Mouse (Mus musculus): Measurements from ENCODE around the gene Zfp334. TPM values are rescaled to one million over a fixed set of nuclear protein-coding genes. Genes with fewer than 3 reads are reported as not detected.
A peak's percentile ranks its signal among the peaks of the same experiment; 100 is the strongest.

Gene Zfp334
- polyA plus RNA-seq, 1 experiment from 2014 or later = 5.9 TPM

DNA sequence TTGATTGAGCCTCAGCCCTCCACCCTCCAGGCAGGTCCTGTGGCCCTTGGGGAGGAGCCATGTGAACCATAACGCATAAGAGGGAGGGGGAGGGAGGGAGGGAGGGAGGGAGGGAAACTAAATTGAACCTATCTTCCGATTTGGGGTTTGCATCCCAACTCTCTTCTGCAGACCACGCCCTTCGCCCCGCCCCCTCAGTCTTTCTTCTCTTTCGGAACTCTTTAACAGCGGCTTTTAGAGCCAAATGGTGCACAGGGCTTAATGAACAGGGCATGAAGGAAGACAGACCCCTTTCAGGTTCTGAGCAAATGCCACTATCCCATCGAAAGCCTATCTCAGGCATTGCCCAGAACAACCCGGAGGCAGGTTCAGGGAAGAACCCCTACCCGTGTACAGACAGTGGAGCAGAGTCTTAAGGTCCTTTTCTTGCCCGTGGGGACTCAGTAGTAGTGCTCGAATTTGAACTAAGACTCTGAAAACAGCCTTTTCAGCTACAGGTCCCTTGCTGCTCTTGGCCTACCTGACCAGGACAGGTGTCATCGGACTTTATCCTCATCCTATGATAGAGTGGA lies 20.1 kb downstream of the Zfp334 start:
- Histone ChIP-seq H3K36me3 (ENCODE audit: control insufficient read depth, insufficient read depth, low read length) (no peaks in the 10 kb centered on the region), H3K4me2 (peak overlapping the region; percentile 52), H3K4me1 (replicated peaks; ENCODE audit: control insufficient read depth, insufficient read depth, low read length) (peaks cover 9% of the 10 kb centered on the region), H3K27ac (ENCODE audit: low read depth, low read length) (no peak overlapping the region), H3K9ac (ENCODE audit: low read depth, low read length) (no peak overlapping the region), H3K9me3 (ENCODE audit: control insufficient read depth, low read length) (no peaks in the 10 kb centered on the region), H3K4me3 (ENCODE audit: low read depth, low read length) (no peak overlapping the region), H3K27me3 (replicated peaks; ENCODE audit: control insufficient read depth, insufficient read depth, low read length) (peaks cover 14% of the 10 kb centered on the region)
- ATAC-seq (replicated peaks; ENCODE audit: low FRiP score) = no peak
- WGBS = 5% methylated on average over 13 of the region's 13 CpGs
- no peak for DNase-seq (ENCODE audit: low spot score)

DNA sequence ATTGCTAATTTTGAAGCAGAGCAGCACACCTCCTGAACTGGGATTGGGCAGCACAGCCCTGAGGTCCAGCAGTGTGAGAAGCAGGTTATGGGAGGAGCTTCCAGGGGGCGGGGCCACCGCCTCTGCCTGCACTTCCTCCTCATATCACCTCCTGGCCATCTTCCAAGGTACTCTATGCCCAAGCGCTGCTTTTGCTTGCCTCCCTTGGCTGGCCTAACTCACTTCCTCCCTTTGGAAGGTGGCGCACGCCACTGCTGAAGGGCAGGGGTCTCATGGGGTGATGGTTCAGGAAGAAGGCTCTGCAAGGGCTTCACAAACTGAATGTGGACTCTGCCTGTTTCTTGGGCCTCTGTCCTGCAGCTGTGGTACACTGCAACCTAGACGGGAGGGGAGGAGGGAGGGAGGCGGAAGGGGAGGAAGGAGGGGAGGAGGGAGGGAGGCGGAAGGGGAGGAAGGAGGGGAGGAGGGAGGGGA lies 21.0 kb downstream of the Zfp334 start:
- Histone ChIP-seq H3K9ac (ENCODE audit: low read depth, low read length) (no peak overlapping the region), H3K4me1 (replicated peaks; ENCODE audit: control insufficient read depth, insufficient read depth, low read length) (peaks cover 9% of the 10 kb centered on the region), H3K27ac (ENCODE audit: low read depth, low read length) (no peak overlapping the region), H3K4me2 (peak overlapping the region; percentile 22; the same call in 1 of the 2 replicates), H3K9me3 (ENCODE audit: control insufficient read depth, low read length) (no peaks in the 10 kb centered on the region), H3K27me3 (replicated peaks; ENCODE audit: control insufficient read depth, insufficient read depth, low read length) (peaks cover 14% of the 10 kb centered on the region), H3K4me3 (ENCODE audit: low read depth, low read length) (no peak overlapping the region), H3K36me3 (ENCODE audit: control insufficient read depth, insufficient read depth, low read length) (no peaks in the 10 kb centered on the region)
- peak; percentile 51; the same call in 1 of the 2 replicates for ATAC-seq (replicated peaks; ENCODE audit: low FRiP score)
- DNase-seq (ENCODE audit: low spot score) = no peak
- 5% methylated on average over 5 of the region's 8 CpGs for WGBS

DNA sequence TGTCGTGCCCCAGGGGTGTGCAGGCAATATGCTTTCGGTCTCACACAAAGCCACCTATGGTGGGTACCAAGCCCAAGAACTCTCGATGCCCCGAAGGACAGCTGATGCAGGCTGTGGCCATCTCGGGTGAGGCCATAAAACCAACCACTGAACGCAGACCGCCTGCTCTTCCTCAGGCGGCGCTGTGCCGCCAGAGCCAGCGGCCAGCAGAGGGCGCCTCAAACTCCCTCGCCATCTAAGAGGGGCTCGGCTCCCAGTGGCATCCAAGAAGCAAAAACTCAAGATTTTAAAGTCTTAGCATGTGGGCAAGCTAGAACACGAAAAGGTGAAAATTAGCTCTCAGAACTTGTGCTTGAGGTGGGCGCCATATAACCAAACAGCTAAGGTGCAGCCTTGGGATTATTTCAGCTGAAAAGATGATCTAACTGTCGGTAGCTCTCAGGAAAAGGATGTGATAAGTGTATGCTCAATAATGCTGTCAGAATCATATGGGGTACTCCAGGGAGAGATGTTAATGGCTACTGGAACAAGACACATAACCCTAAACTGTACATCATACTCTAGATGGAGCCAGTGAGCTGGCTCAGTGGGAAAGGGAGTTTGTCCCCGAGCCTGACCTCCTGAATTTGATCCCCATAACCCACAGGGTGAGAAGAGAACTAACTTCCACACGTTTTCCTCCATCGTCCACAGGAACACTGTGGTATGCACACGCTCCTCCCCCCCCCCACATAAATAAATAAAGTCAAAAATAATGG lies 23.5 kb downstream of the Zfp334 start:
- Histone ChIP-seq H3K9ac (ENCODE audit: low read depth, low read length) (no peak overlapping the region), H3K4me1 (replicated peaks; ENCODE audit: control insufficient read depth, insufficient read depth, low read length) (peaks cover 9% of the 10 kb centered on the region), H3K27me3 (replicated peaks; ENCODE audit: control insufficient read depth, insufficient read depth, low read length) (peaks cover 16% of the 10 kb centered on the region)

DNA sequence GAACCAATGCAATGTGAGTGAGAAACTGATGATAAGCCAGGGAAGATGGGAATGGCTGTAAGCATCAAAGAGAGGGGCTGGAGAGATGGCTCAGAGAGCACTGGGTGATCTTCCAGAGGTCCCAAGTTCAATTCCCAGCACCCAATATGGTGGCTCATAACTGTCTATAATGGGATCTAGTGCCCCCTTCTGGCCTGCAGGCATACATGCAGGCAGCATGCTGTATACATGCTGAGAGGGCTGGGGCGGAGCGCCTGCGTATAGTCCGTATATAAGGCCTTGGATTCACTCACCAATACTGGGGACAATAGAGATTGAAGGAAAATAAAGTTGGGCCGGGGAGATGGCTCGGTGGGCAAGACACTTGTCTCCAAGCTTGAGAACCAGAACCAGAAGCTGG lies 24.8 kb downstream of the Zfp334 start:
- WGBS = 86% methylated on average over 6 of the region's 6 CpGs
- Histone ChIP-seq H3K9ac (ENCODE audit: low read depth, low read length) (no peak overlapping the region), H3K4me2 (no peak overlapping the region), H3K9me3 (ENCODE audit: control insufficient read depth, low read length) (no peaks in the 10 kb centered on the region), H3K36me3 (ENCODE audit: control insufficient read depth, insufficient read depth, low read length) (no peaks in the 10 kb centered on the region), H3K27me3 (replicated peaks; ENCODE audit: control insufficient read depth, insufficient read depth, low read length) (peaks cover 9% of the 10 kb centered on the region), H3K4me3 (ENCODE audit: low read depth, low read length) (no peak overlapping the region), H3K4me1 (replicated peaks; ENCODE audit: control insufficient read depth, insufficient read depth, low read length) (peaks cover 6% of the 10 kb centered on the region; the same call in 1 of the 2 replicates), H3K27ac (ENCODE audit: low read depth, low read length) (no peak overlapping the region)
- ATAC-seq (replicated peaks; ENCODE audit: low FRiP score) (no peak), DNase-seq (ENCODE audit: low spot score) (no peak)

More for the DNA sequence above, 23.5 kb downstream of the Zfp334 start:
- Histone ChIP-seq H3K4me2 (peak overlapping the region; percentile 8; the same call in 1 of the 2 replicates), H3K9me3 (ENCODE audit: control insufficient read depth, low read length) (no peaks in the 10 kb centered on the region), H3K27ac (ENCODE audit: low read depth, low read length) (no peak overlapping the region), H3K4me3 (ENCODE audit: low read depth, low read length) (no peak overlapping the region), H3K36me3 (ENCODE audit: control insufficient read depth, insufficient read depth, low read length) (no peaks in the 10 kb centered on the region)
- WGBS = 13% methylated on average over 21 of the region's 21 CpGs
- peak; percentile 62 for DNase-seq (ENCODE audit: low spot score)
- no peak for ATAC-seq (replicated peaks; ENCODE audit: low FRiP score)

DNA sequence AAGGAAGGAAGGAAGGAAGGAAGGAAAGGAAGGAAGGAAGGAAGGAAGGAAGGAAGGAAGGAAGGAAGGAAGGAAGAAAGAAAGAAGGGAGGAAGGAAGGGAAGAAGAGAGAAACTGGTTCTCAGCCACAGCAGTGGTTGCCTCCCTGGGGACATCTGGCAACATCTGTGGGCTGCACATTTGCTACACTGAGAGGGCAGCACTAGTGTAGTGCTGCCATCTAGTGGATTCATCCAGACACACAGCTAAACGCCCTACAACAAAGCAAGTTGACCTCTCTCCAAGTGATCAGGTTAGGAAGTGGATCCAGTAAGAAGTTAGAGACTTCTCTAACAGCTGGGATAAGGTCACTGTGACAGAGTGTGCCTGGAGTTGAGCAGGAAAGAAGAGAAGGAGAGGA lies 27.2 kb downstream of the Zfp334 start:
- Histone ChIP-seq H3K4me2 (no peak overlapping the region), H3K27ac (ENCODE audit: low read depth, low read length) (no peak overlapping the region), H3K9ac (ENCODE audit: low read depth, low read length) (no peak overlapping the region), H3K36me3 (ENCODE audit: control insufficient read depth, insufficient read depth, low read length) (no peaks in the 10 kb centered on the region), H3K4me1 (replicated peaks; ENCODE audit: control insufficient read depth, insufficient read depth, low read length) (no peaks in the 10 kb centered on the region; the same call in 1 of the 2 replicates), H3K4me3 (ENCODE audit: low read depth, low read length) (no peak overlapping the region), H3K27me3 (replicated peaks; ENCODE audit: control insufficient read depth, insufficient read depth, low read length) (peaks cover 6% of the 10 kb centered on the region; the same call in 1 of the 2 replicates), H3K9me3 (ENCODE audit: control insufficient read depth, low read length) (no peaks in the 10 kb centered on the region)
- 0% methylated on average over 1 of the region's 1 CpGs for WGBS
- no peak for ATAC-seq (replicated peaks; ENCODE audit: low FRiP score)
- peak; percentile 48 for DNase-seq (ENCODE audit: low spot score)

DNA sequence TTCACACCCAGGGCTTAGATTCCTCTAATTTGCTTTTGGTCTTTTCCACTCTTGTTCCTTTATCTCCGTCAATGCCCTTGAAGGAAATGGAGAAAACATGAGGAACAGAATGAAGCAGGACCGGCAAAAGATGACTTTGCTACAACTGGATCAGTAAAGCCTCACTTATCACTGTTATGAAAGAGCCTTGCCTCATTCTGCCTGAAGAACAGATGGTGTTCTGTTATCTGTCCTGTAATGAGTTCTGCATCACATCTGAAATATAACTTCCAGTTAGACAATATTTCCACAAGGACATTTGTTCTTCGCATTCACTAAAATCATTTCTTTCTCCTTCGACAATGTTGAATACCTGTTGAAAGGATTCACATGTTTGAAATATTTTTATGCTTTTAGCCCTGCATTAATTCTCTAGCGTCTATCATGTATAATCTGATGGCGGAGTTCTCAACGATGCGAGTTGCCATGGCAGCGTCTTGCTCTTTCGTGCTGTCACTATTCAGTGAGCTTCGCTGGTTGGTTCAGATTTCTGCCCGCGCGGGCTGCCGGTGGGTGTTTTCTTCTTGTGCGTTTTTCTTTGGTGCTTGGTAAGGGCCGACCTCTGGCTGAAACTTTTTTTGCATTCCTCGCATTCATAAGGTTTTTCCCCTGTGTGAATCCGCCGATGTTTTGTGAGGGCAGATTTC lies 36.1 kb downstream of the Zfp334 start:
- Histone ChIP-seq H3K9ac (ENCODE audit: low read depth, low read length) (no peak overlapping the region), H3K4me2 (no peak overlapping the region), H3K27me3 (replicated peaks; ENCODE audit: control insufficient read depth, insufficient read depth, low read length) (no peaks in the 10 kb centered on the region), H3K4me3 (ENCODE audit: low read depth, low read length) (no peak overlapping the region), H3K27ac (ENCODE audit: low read depth, low read length) (no peak overlapping the region), H3K36me3 (ENCODE audit: control insufficient read depth, insufficient read depth, low read length) (no peaks in the 10 kb centered on the region), H3K4me1 (replicated peaks; ENCODE audit: control insufficient read depth, insufficient read depth, low read length) (no peaks in the 10 kb centered on the region), H3K9me3 (ENCODE audit: control insufficient read depth, low read length) (peaks cover 9% of the 10 kb centered on the region)
- ATAC-seq (replicated peaks; ENCODE audit: low FRiP score) (no peak), DNase-seq (ENCODE audit: low spot score) (no peak)
- WGBS = 85% methylated on average over 20 of the region's 20 CpGs

DNA sequence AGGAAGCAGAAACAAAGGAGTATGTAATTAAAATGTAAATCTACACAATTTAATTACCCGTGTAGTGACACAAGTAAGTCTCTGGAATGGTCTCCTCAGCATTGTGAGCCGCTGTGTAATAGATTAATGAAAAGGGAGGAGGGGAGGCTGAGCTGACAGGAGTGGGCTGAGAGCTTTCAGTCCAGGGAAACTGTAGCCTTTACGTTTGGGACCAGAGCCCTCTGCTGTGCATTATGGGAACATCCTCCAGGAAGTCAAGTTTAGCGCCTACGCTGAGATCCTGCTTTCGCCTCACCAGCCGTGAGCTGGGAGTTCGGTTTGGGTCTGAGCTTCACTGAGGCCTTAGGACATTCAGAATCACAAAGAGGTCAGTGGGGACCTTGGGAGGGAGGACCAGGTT lies 38.6 kb downstream of the Zfp334 start:
- Histone ChIP-seq H3K36me3 (ENCODE audit: control insufficient read depth, insufficient read depth, low read length) (no peaks in the 10 kb centered on the region), H3K4me1 (replicated peaks; ENCODE audit: control insufficient read depth, insufficient read depth, low read length) (no peaks in the 10 kb centered on the region), H3K27ac (ENCODE audit: low read depth, low read length) (no peak overlapping the region), H3K9ac (ENCODE audit: low read depth, low read length) (no peak overlapping the region), H3K4me2 (no peak overlapping the region), H3K4me3 (ENCODE audit: low read depth, low read length) (no peak overlapping the region), H3K9me3 (ENCODE audit: control insufficient read depth, low read length) (peaks cover 9% of the 10 kb centered on the region), H3K27me3 (replicated peaks; ENCODE audit: control insufficient read depth, insufficient read depth, low read length) (no peaks in the 10 kb centered on the region)
- WGBS = 30% methylated on average over 8 of the region's 8 CpGs
- no peak for ATAC-seq (replicated peaks; ENCODE audit: low FRiP score)
- no peak for DNase-seq (ENCODE audit: low spot score)

DNA sequence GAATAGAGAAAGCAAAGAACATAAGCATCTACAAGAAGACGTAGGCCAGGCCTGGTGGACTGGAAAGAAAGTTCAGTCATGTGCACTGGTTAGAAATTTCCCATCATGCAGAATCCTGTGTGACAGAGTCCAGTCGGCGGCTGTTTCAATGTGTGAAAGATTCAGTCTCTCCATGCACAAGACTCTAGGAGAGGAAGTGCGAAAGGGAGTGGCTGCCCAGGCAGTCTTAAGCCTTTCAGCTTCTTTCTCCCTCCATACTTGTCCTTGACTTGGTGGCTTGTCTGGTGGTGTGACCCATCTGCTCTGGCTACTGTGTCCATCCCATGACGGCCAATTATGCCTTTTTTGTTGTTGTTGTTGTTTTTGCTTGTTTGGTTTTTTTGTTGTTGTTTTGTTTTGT lies 41.9 kb downstream of the Zfp334 start:
- Histone ChIP-seq H3K4me3 (ENCODE audit: low read depth, low read length) (no peak overlapping the region), H3K9me3 (ENCODE audit: control insufficient read depth, low read length) (no peaks in the 10 kb centered on the region), H3K4me1 (replicated peaks; ENCODE audit: control insufficient read depth, insufficient read depth, low read length) (no peaks in the 10 kb centered on the region), H3K27ac (ENCODE audit: low read depth, low read length) (no peak overlapping the region), H3K9ac (ENCODE audit: low read depth, low read length) (no peak overlapping the region), H3K27me3 (replicated peaks; ENCODE audit: control insufficient read depth, insufficient read depth, low read length) (no peaks in the 10 kb centered on the region), H3K36me3 (ENCODE audit: control insufficient read depth, insufficient read depth, low read length) (no peaks in the 10 kb centered on the region), H3K4me2 (no peak overlapping the region)
- ATAC-seq (replicated peaks; ENCODE audit: low FRiP score) (no peak), DNase-seq (ENCODE audit: low spot score) (no peak)
- WGBS = 79% methylated on average over 5 of the region's 5 CpGs
